Mouse (Mus musculus) ES-E14 (cell line): Measurements from ENCODE around the gene Nek7. TPM values are rescaled to one million over a fixed set of nuclear protein-coding genes. Genes with fewer than 3 reads are reported as not detected.

ENCODE experiments used
- DNase-seq: peaks from one replicate; pipeline ENCODE4 v3.0.0-alpha.2; 2013; ENCODE audit warnings: low read depth, low spot score
- H3K27ac ChIP-seq: 2 replicates; pipeline ENCODE4 v1.5.1; 2012; ENCODE audit warnings: low read depth, mild to moderate bottlenecking, low read length, moderate library complexity, mixed read lengths; ENCODE audit not compliant: poor library complexity, insufficient read depth, severe bottlenecking
- H3K36me3 ChIP-seq: 2 replicates; pipeline ENCODE4 v1.6.1; 2012; ENCODE audit warnings: mild to moderate bottlenecking, low read length, moderate library complexity, mixed read lengths; ENCODE audit not compliant: control insufficient read depth, poor library complexity, insufficient read depth, severe bottlenecking
- H3K4me1 ChIP-seq, 2 experiments: fragments of 150-350 bp in 1 of 2; sonication (generic) in 1 of 2; 2 replicates each; pipeline ENCODE4 v1.6.1; 2012; ENCODE audit warnings: low read length in 2 of 2, mild to moderate bottlenecking in 1 of 2, mixed read lengths in 1 of 2; ENCODE audit not compliant: control insufficient read depth in 2 of 2, insufficient read depth in 2 of 2, poor library complexity in 1 of 2
- H3K4me3 ChIP-seq, 2 experiments: fragments of 150-350 bp in 1 of 2; sonication (generic) in 1 of 2; 2 replicates each; pipeline ENCODE4 v1.5.1; 2012; ENCODE audit warnings: low read length in 2 of 2, low read depth in 1 of 2, mild to moderate bottlenecking in 1 of 2, mixed read lengths in 1 of 2; ENCODE audit not compliant: insufficient read depth in 1 of 2, poor library complexity in 1 of 2, severe bottlenecking in 1 of 2
- H3K9ac ChIP-seq: 2 replicates; pipeline ENCODE4 v1.6.1; 2012; ENCODE audit warnings: low read depth, mild to moderate bottlenecking, low read length, mixed read lengths; ENCODE audit not compliant: poor library complexity, insufficient read depth, severe bottlenecking
- H3K9me3 ChIP-seq: fragments of 150-350 bp; sonication (generic); 2 replicates; pipeline ENCODE4 v1.6.1; 2012; ENCODE audit warnings: low read depth, mild to moderate bottlenecking, low read length; ENCODE audit not compliant: control insufficient read depth, insufficient read depth
- CHD2 ChIP-seq: IDR thresholded peaks from 2 replicates; pipeline ENCODE4 v1.6.1; 2014; ENCODE audit warnings: mild to moderate bottlenecking, low read depth, low read length, inconsistent platforms
- HCFC1 ChIP-seq: IDR thresholded peaks from 2 replicates; pipeline ENCODE4 v1.6.1; 2012; ENCODE audit warnings: low read length, inconsistent platforms, borderline replicate concordance; ENCODE audit not compliant: insufficient read depth
- MAFK ChIP-seq: IDR thresholded peaks from 2 replicates; pipeline ENCODE4 v1.6.1; 2014; ENCODE audit warnings: mild to moderate bottlenecking, low read depth, low read length, inconsistent platforms; ENCODE audit not compliant: insufficient read depth
- ZC3H11A ChIP-seq: IDR thresholded peaks from 2 replicates; pipeline ENCODE4 v1.6.1; 2012; ENCODE audit warnings: low read depth, mild to moderate bottlenecking, inconsistent platforms, low read length, borderline replicate concordance
- ZNF384 ChIP-seq: IDR thresholded peaks from 2 replicates; pipeline ENCODE4 v1.6.1; 2012; ENCODE audit warnings: low read depth, low read length, inconsistent platforms
- in situ Hi-C, 2 experiments: fragments of 600-800 bp; cut with MboI; formaldehyde crosslinking; loops; one replicate each; pipeline ENCODE4 v1.15.1; 2025; ENCODE audit warnings: low sequenced_read_pairs in 2 of 2, inconsistent platforms in 1 of 2; ENCODE audit not compliant: unreplicated experiment in 2 of 2
- total RNA-seq: library from RNA; depleted of rRNA; stranded (reverse); fragments of 300-350 nt; gene quantifications from 2 replicates; pipeline ENCODE4 v1.2.3, GENCODE M21; 2012

The Nek7 gene
- total RNA-seq, 1 experiment: 13.3 TPM

DNA sequence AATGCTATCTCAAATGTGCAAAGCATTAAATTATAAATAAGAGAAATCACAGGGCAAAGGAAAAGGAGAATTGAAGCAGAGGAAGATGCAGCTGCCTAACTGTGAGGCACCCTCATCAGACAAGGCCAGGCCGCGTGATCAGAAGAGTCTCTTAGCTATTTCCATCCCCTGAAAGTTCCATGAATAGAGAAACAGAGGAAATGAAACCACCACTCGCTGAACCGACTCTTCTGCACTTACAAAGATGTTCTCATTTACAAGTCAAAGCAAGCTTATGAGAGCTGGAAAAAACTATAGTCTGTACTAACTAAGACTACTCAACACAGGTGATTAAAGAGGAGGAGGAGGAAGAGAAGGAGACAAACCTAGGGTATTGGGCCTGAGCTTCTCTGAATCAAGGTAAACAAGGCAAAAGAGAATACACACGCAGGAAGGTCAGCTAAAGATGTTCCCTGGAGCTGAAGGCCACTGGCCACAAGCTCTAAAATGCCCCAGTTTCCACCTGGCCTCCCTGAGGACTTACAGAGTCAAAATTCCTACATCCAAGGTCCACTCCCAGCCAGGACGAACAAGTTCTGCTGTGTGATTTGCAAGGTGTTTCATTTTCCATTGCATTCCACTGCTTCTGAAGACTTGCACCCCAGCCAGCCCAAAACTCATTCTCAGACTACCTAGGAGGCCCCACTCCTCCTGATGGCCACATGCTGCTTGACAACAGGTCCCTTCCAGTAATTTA lies 5.2 kb downstream of the Nek7 start:
- in situ Hi-C loops: no loop called here
- Histone ChIP-seq H3K36me3 (no peaks in the 10 kb centered on the region; the same call in 1 of the 2 replicates), H3K9me3 (no peaks in the 10 kb centered on the region), H3K27ac (no peak overlapping the region; the same call in 1 of the 2 replicates), H3K9ac (no peak overlapping the region), H3K4me3 (no peak overlapping the region), H3K4me1 (peaks cover 0 to 3% of the 10 kb centered on the region in 2 experiments; a peak in 1 of 4 replicates)
- no peak for TF ChIP-seq ZC3H11A
- DNase-seq: no peak

- no peak for TF ChIP-seq ZNF384
- TF ChIP-seq ZC3H11A: no peak
- no peak for TF ChIP-seq MAFK
- no peak for TF ChIP-seq HCFC1
- no peak for TF ChIP-seq CHD2
- in situ Hi-C loops: no loop called here
- no peak overlapping the region for H3K9ac ChIP-seq
- H3K4me3 ChIP-seq: no peak overlapping the region
- no peaks in the 10 kb centered on the region for H3K9me3 ChIP-seq
- no peak overlapping the region for H3K27ac ChIP-seq
- no peaks in the 10 kb centered on the region; the same call in 1 of the 2 replicates for H3K36me3 ChIP-seq
- H3K4me1 ChIP-seq: peaks cover 0 to 3% of the 10 kb centered on the region in 2 experiments; a peak in 1 of 4 replicates
- no peak for DNase-seq
Measured at GRCm38 (mm10) chr1:138612177-138612576, 7.8 kb downstream of the Nek7 start.

- Histone ChIP-seq H3K27ac (no peak overlapping the region), H3K9me3 (no peaks in the 10 kb centered on the region), H3K4me1 (peaks cover 0 to 2% of the 10 kb centered on the region in 2 experiments; a peak in 1 of 4 replicates), H3K9ac (peak overlapping the region; percentile 43; the same call in 1 of the 2 replicates), H3K4me3 (no peak overlapping the region), H3K36me3 (no peaks in the 10 kb centered on the region)
- in situ Hi-C loops: no loop called here
- TF ChIP-seq CHD2 (no peak), ZNF384 (no peak), HCFC1 (no peak), MAFK (no peak), ZC3H11A (no peak)
- DNase-seq: no peak
Measured at GRCm38 (mm10) chr1:138609176-138609575, 10.8 kb downstream of the Nek7 start.

GRCm38 (mm10) chr1:138608336-138608735 lies 11.6 kb downstream of the Nek7 start:
- Histone ChIP-seq H3K36me3 (no peaks in the 10 kb centered on the region), H3K4me1 (peaks cover 0 to 6% of the 10 kb centered on the region in 2 experiments; a peak in 2 of 4 replicates), H3K9me3 (no peaks in the 10 kb centered on the region), H3K27ac (no peak overlapping the region), H3K9ac (no peak overlapping the region), H3K4me3 (no peak overlapping the region)
- in situ Hi-C loops: no loop called here
- TF ChIP-seq CHD2: no peak
- TF ChIP-seq ZNF384: no peak
- no peak for TF ChIP-seq HCFC1
- TF ChIP-seq ZC3H11A: no peak
- no peak for TF ChIP-seq MAFK
- DNase-seq: no peak

GRCm38 (mm10) chr1:138607862-138608261 lies 12.1 kb downstream of the Nek7 start:
- Histone ChIP-seq H3K9me3 (no peaks in the 10 kb centered on the region), H3K27ac (no peak overlapping the region), H3K4me3 (no peak overlapping the region), H3K36me3 (no peaks in the 10 kb centered on the region), H3K9ac (no peak overlapping the region), H3K4me1 (peaks cover 0 to 6% of the 10 kb centered on the region in 2 experiments; a peak in 2 of 4 replicates)
- DNase-seq: no peak
- no peak for TF ChIP-seq MAFK
- no peak for TF ChIP-seq ZNF384
- TF ChIP-seq ZC3H11A: no peak
- TF ChIP-seq CHD2: no peak
- no peak for TF ChIP-seq HCFC1
- in situ Hi-C loops: no loop called here
